Mouse (Mus musculus): ENCODE data around the gene Gm11237. TPM values are rescaled to one million over a fixed set of nuclear protein-coding genes. Genes with fewer than 3 reads are reported as not detected.
"Not testable (repeated sequence)": the region's sequence is repeated elsewhere in the genome, so short reads cannot be mapped to it uniquely, and the experiment has no call there.

The Gm11237 gene
- not detected in 2 replicates for polyA plus RNA-seq (2014; fragmentation: Nextera tagmentation; extraction: Ambion mirVana)

DNA sequence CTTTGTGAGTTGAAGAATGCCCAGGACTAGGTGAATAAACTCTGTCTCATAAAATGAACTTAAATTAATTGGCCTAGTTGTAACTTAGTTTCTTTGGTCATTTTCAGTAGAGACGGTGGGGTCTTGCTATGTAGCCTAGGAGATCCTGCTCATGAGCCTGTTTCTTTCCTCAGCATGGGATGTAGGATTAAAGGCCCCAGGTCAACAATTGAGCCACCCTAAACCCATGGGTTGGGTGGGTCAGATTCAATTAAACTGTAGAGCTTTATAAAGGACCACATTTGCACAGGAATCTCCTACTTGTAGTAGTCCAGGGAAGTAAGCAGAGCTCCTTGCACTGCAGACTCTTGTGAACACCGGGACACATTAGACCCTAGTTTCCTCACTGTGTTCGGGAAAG, at the start of gene Gm11237:
Gene Gm11237, plus strand, starts transcription at position 301 of the 400 bp plus-strand sequence.
- H3K4me3 ChIP-seq (ENCODE audit: control insufficient read depth in 1 of 2, insufficient read depth in 1 of 2, low read depth in 1 of 2, low read length in 2 of 2); H3K27ac ChIP-seq (replicated peaks in 1 of 2; ENCODE audit: control insufficient read depth in 1 of 2, insufficient read depth in 1 of 2, low read depth in 2 of 2, low read length in 2 of 2); ATAC-seq (ENCODE audit: insufficient number of reproducible peaks, insufficient read depth, low FRiP score, low read depth); H3K36me3 ChIP-seq (ENCODE audit: control insufficient read depth, insufficient read depth, low read length); H3K4me2 ChIP-seq (ENCODE audit: low read length); H3K27me3 ChIP-seq (ENCODE audit: control insufficient read depth, insufficient read depth, low read length); H3K9ac ChIP-seq (ENCODE audit: low read length); H3K9me3 ChIP-seq (ENCODE audit: control insufficient read depth, low read length); H3K4me1 ChIP-seq (ENCODE audit: control insufficient read depth in 2 of 2, insufficient read depth in 2 of 2, low read length in 2 of 2): not testable (repeated sequence)
- no CpG with 5 or more reads among the region's 3 CpGs for WGBS

DNA sequence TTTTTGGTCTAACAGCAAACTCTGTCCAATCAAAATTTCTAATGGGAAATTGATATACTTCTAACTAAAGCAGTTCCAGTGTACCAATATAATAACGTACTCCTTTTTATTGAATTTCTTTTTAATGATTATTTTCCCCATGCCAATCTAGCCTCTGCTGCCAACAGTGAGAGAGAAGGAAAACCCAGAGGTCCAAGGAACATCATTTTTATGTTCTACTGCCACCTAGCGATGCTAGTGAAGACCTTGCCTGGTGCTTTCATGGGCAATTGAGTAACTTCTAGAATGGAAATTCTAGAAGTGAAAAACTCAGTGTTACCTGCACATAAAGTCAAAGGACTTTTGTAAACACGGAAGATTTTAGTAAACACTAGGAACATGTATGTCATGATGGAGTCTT, 23.5 kb upstream of the Gm11237 start:
- no peak for ATAC-seq (ENCODE audit: insufficient number of reproducible peaks, insufficient read depth, low FRiP score, low read depth)
- 12% methylated on average over 3 of the region's 3 CpGs for WGBS

DNA sequence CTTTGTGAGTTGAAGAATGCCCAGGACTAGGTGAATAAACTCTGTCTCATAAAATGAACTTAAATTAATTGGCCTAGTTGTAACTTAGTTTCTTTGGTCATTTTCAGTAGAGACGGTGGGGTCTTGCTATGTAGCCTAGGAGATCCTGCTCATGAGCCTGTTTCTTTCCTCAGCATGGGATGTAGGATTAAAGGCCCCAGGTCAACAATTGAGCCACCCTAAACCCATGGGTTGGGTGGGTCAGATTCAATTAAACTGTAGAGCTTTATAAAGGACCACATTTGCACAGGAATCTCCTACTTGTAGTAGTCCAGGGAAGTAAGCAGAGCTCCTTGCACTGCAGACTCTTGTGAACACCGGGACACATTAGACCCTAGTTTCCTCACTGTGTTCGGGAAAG, 15.2 kb upstream of the Gm11237 start, which contains the start of gene Gm11238:
Gene Gm11238, plus strand, starts transcription at position 301 of the 400 bp plus-strand sequence.
- H3K4me1 ChIP-seq (ENCODE audit: control insufficient read depth in 2 of 2, insufficient read depth in 2 of 2, low read length in 2 of 2); H3K9ac ChIP-seq (ENCODE audit: low read length); H3K9me3 ChIP-seq (ENCODE audit: control insufficient read depth, low read length); ATAC-seq (ENCODE audit: insufficient number of reproducible peaks, insufficient read depth, low FRiP score, low read depth); H3K4me2 ChIP-seq (ENCODE audit: low read length); H3K36me3 ChIP-seq (ENCODE audit: control insufficient read depth, insufficient read depth, low read length); H3K27ac ChIP-seq (replicated peaks in 1 of 2; ENCODE audit: control insufficient read depth in 1 of 2, insufficient read depth in 1 of 2, low read depth in 2 of 2, low read length in 2 of 2); H3K27me3 ChIP-seq (ENCODE audit: control insufficient read depth, insufficient read depth, low read length); H3K4me3 ChIP-seq (ENCODE audit: control insufficient read depth in 1 of 2, insufficient read depth in 1 of 2, low read depth in 1 of 2, low read length in 2 of 2): not testable (repeated sequence)
- no CpG with 5 or more reads among the region's 3 CpGs for WGBS

More for the DNA sequence above, 23.5 kb upstream of the Gm11237 start:
- no peaks in the 10 kb centered on the region for H3K9me3 ChIP-seq (ENCODE audit: control insufficient read depth, low read length)
- H3K4me1 ChIP-seq (ENCODE audit: control insufficient read depth in 2 of 2, insufficient read depth in 2 of 2, low read length in 2 of 2), result no peaks in the 10 kb centered on the region
- H3K9ac ChIP-seq (ENCODE audit: low read length), result no peak overlapping the region
- no peak overlapping the region for H3K4me2 ChIP-seq (ENCODE audit: low read length)
- H3K36me3 ChIP-seq (ENCODE audit: control insufficient read depth, insufficient read depth, low read length), result no peaks in the 10 kb centered on the region
- H3K27me3 ChIP-seq (ENCODE audit: control insufficient read depth, insufficient read depth, low read length), result no peaks in the 10 kb centered on the region
- no peak overlapping the region for H3K4me3 ChIP-seq (ENCODE audit: control insufficient read depth in 1 of 2, insufficient read depth in 1 of 2, low read depth in 1 of 2, low read length in 2 of 2)
- no peak overlapping the region for H3K27ac ChIP-seq (replicated peaks in 1 of 2; ENCODE audit: control insufficient read depth in 1 of 2, insufficient read depth in 1 of 2, low read depth in 2 of 2, low read length in 2 of 2)

DNA sequence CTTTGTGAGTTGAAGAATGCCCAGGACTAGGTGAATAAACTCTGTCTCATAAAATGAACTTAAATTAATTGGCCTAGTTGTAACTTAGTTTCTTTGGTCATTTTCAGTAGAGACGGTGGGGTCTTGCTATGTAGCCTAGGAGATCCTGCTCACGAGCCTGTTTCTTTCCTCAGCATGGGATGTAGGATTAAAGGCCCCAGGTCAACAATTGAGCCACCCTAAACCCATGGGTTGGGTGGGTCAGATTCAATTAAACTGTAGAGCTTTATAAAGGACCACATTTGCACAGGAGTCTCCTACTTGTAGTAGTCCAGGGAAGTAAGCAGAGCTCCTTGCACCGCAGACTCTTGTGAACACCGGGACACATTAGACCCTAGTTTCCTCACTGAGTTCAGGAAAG, 15.0 kb downstream of the Gm11237 start, which contains the start of gene Gm11236:
Gene Gm11236, plus strand, starts transcription at position 301 of the 400 bp plus-strand sequence.
- not testable (repeated sequence) for ATAC-seq (ENCODE audit: insufficient number of reproducible peaks, insufficient read depth, low FRiP score, low read depth); H3K4me2 ChIP-seq (ENCODE audit: low read length); H3K36me3 ChIP-seq (ENCODE audit: control insufficient read depth, insufficient read depth, low read length); H3K9me3 ChIP-seq (ENCODE audit: control insufficient read depth, low read length); H3K4me3 ChIP-seq (ENCODE audit: control insufficient read depth in 1 of 2, insufficient read depth in 1 of 2, low read depth in 1 of 2, low read length in 2 of 2); H3K27me3 ChIP-seq (ENCODE audit: control insufficient read depth, insufficient read depth, low read length); H3K9ac ChIP-seq (ENCODE audit: low read length); H3K27ac ChIP-seq (replicated peaks in 1 of 2; ENCODE audit: control insufficient read depth in 1 of 2, insufficient read depth in 1 of 2, low read depth in 2 of 2, low read length in 2 of 2); H3K4me1 ChIP-seq (ENCODE audit: control insufficient read depth in 2 of 2, insufficient read depth in 2 of 2, low read length in 2 of 2)
- no CpG with 5 or more reads among the region's 4 CpGs for WGBS

DNA sequence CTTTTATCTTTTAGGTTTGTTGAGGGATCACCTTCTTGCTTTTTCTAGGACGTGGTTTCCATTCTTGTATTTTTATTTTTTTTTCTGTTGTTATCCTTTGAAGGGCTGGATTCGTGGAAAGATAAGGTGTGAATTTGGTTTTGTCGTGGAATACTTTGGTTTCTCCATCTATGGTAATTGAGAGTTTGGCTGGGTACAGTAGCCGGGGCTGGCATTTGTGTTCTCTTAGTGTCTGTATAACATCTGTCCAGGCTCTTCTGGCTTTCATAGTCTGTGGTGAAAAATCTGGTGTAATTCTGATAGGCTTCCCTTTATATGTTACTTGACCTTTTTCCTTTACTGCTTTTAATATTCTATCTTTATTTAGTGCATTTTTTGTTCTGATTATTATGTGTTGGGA, 39.1 kb downstream of the Gm11237 start:
- not testable (repeated sequence) for H3K9ac ChIP-seq (ENCODE audit: low read length); H3K4me1 ChIP-seq (ENCODE audit: control insufficient read depth in 2 of 2, insufficient read depth in 2 of 2, low read length in 2 of 2); H3K4me3 ChIP-seq (ENCODE audit: control insufficient read depth in 1 of 2, insufficient read depth in 1 of 2, low read depth in 1 of 2, low read length in 2 of 2); H3K36me3 ChIP-seq (ENCODE audit: control insufficient read depth, insufficient read depth, low read length); H3K9me3 ChIP-seq (ENCODE audit: control insufficient read depth, low read length); H3K27me3 ChIP-seq (ENCODE audit: control insufficient read depth, insufficient read depth, low read length); H3K4me2 ChIP-seq (ENCODE audit: low read length); ATAC-seq (ENCODE audit: insufficient number of reproducible peaks, insufficient read depth, low FRiP score, low read depth); H3K27ac ChIP-seq (replicated peaks in 1 of 2; ENCODE audit: control insufficient read depth in 1 of 2, insufficient read depth in 1 of 2, low read depth in 2 of 2, low read length in 2 of 2)
- 66% methylated on average over 4 of the region's 4 CpGs for WGBS

DNA sequence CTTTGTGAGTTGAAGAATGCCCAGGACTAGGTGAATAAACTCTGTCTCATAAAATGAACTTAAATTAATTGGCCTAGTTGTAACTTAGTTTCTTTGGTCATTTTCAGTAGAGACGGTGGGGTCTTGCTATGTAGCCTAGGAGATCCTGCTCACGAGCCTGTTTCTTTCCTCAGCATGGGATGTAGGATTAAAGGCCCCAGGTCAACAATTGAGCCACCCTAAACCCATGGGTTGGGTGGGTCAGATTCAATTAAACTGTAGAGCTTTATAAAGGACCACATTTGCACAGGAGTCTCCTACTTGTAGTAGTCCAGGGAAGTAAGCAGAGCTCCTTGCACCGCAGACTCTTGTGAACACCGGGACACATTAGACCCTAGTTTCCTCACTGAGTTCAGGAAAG, 45.3 kb downstream of the Gm11237 start, which contains the start of gene Gm11239:
Gene Gm11239, plus strand, starts transcription at position 301 of the 400 bp plus-strand sequence.
- not testable (repeated sequence) for H3K36me3 ChIP-seq (ENCODE audit: control insufficient read depth, insufficient read depth, low read length); H3K9ac ChIP-seq (ENCODE audit: low read length); H3K4me3 ChIP-seq (ENCODE audit: control insufficient read depth in 1 of 2, insufficient read depth in 1 of 2, low read depth in 1 of 2, low read length in 2 of 2); H3K4me1 ChIP-seq (ENCODE audit: control insufficient read depth in 2 of 2, insufficient read depth in 2 of 2, low read length in 2 of 2); ATAC-seq (ENCODE audit: insufficient number of reproducible peaks, insufficient read depth, low FRiP score, low read depth); H3K27ac ChIP-seq (replicated peaks in 1 of 2; ENCODE audit: control insufficient read depth in 1 of 2, insufficient read depth in 1 of 2, low read depth in 2 of 2, low read length in 2 of 2); H3K4me2 ChIP-seq (ENCODE audit: low read length); H3K27me3 ChIP-seq (ENCODE audit: control insufficient read depth, insufficient read depth, low read length); H3K9me3 ChIP-seq (ENCODE audit: control insufficient read depth, low read length)
- WGBS, result no CpG with 5 or more reads among the region's 4 CpGs

Other genes starting within 250 kb of the Gm11237 start
- gene Gm11487, start 217.9 kb upstream of the Gm11237 start, polyA plus RNA-seq (2014; fragmentation: Nextera tagmentation; extraction: Ambion mirVana), result not detected in 2 replicates
- not detected in 2 replicates for gene Gm11238, start 15.1 kb upstream of the Gm11237 start, polyA plus RNA-seq (2014; fragmentation: Nextera tagmentation; extraction: Ambion mirVana)
- gene Gm11236, start 15.1 kb downstream of the Gm11237 start, polyA plus RNA-seq (2014; fragmentation: Nextera tagmentation; extraction: Ambion mirVana), result not detected in 2 replicates
- gene Gm11239, start 45.4 kb downstream of the Gm11237 start, polyA plus RNA-seq (2014; fragmentation: Nextera tagmentation; extraction: Ambion mirVana), result not detected in 2 replicates
- gene Gm428, start 60.5 kb downstream of the Gm11237 start, polyA plus RNA-seq (2014; fragmentation: Nextera tagmentation; extraction: Ambion mirVana), result not detected in 2 replicates
- 0.42 and 0.61 TPM in 2 replicates for gene Rasef, start 168.0 kb downstream of the Gm11237 start, polyA plus RNA-seq (2014; fragmentation: Nextera tagmentation; extraction: Ambion mirVana)